Mouse (Mus musculus): ENCODE measurements around the gene Tnpo3. TPM values are rescaled to one million over a fixed set of nuclear protein-coding genes. Genes with fewer than 3 reads are reported as not detected.
"Not testable (repeated sequence)": the region's sequence is repeated elsewhere in the genome, so short reads cannot be mapped to it uniquely, and the experiment has no call there.

Gene Tnpo3
- polyA plus RNA-seq, 1 experiment from 2014 or later, result 91.3 TPM

- H3K9ac ChIP-seq (replicated peaks; ENCODE audit: low read depth, low read length), result no peak overlapping the region
- H3K4me2 ChIP-seq (replicated peaks; ENCODE audit: low read depth, low read length), result no peak overlapping the region
- no peak overlapping the region for H3K27ac ChIP-seq (ENCODE audit: low read length)
- no peak for ATAC-seq (ENCODE audit: insufficient number of reproducible peaks, insufficient read depth, low FRiP score, low read depth)
- WGBS, result 79% methylated on average over 2 of the region's 2 CpGs
- no peaks in the 10 kb centered on the region for H3K36me3 ChIP-seq (ENCODE audit: control insufficient read depth, insufficient read depth, low read length)
- no peaks in the 10 kb centered on the region for H3K4me1 ChIP-seq (ENCODE audit: control insufficient read depth, insufficient read depth, low read length)
- no peaks in the 10 kb centered on the region for H3K27me3 ChIP-seq (ENCODE audit: control insufficient read depth, insufficient read depth, low read length)
- no peak overlapping the region for H3K4me3 ChIP-seq (ENCODE audit: low read depth, low read length)
- H3K9me3 ChIP-seq (ENCODE audit: control insufficient read depth, low read depth, low read length), result no peaks in the 10 kb centered on the region
Measured at GRCm38 (mm10) chr6:29627756-29628155, 18.1 kb upstream of the Tnpo3 start.

- 86% methylated on average over 2 of the region's 2 CpGs for WGBS
- Histone ChIP-seq H3K27ac (ENCODE audit: low read length) (no peak overlapping the region), H3K36me3 (ENCODE audit: control insufficient read depth, insufficient read depth, low read length) (no peaks in the 10 kb centered on the region), H3K4me1 (ENCODE audit: control insufficient read depth, insufficient read depth, low read length) (no peaks in the 10 kb centered on the region), H3K4me3 (ENCODE audit: low read depth, low read length) (no peak overlapping the region), H3K9ac (replicated peaks; ENCODE audit: low read depth, low read length) (no peak overlapping the region), H3K27me3 (ENCODE audit: control insufficient read depth, insufficient read depth, low read length) (no peaks in the 10 kb centered on the region), H3K9me3 (ENCODE audit: control insufficient read depth, low read depth, low read length) (no peaks in the 10 kb centered on the region), H3K4me2 (replicated peaks; ENCODE audit: low read depth, low read length) (no peak overlapping the region)
- no peak for ATAC-seq (ENCODE audit: insufficient number of reproducible peaks, insufficient read depth, low FRiP score, low read depth)
Measured at GRCm38 (mm10) chr6:29623857-29624256, 14.2 kb upstream of the Tnpo3 start.

GRCm38 (mm10) chr6:29622273-29622672 lies 12.6 kb upstream of the Tnpo3 start:
- WGBS, result 44% methylated on average over 6 of the region's 6 CpGs

GRCm38 (mm10) chr6:29620840-29621543 lies 11.3 kb upstream of the Tnpo3 start:
- no peaks in the 10 kb centered on the region for H3K4me1 ChIP-seq (ENCODE audit: control insufficient read depth, insufficient read depth, low read length)
- H3K4me3 ChIP-seq (ENCODE audit: low read depth, low read length), result no peak overlapping the region
- H3K27me3 ChIP-seq (ENCODE audit: control insufficient read depth, insufficient read depth, low read length), result no peaks in the 10 kb centered on the region
- 59% methylated on average over 17 of the region's 17 CpGs for WGBS
- no peaks in the 10 kb centered on the region for H3K9me3 ChIP-seq (ENCODE audit: control insufficient read depth, low read depth, low read length)
- no peak overlapping the region for H3K4me2 ChIP-seq (replicated peaks; ENCODE audit: low read depth, low read length)
- H3K27ac ChIP-seq (ENCODE audit: low read length), result no peak overlapping the region
- no peak for ATAC-seq (ENCODE audit: insufficient number of reproducible peaks, insufficient read depth, low FRiP score, low read depth)
- no peaks in the 10 kb centered on the region for H3K36me3 ChIP-seq (ENCODE audit: control insufficient read depth, insufficient read depth, low read length)
- H3K9ac ChIP-seq (replicated peaks; ENCODE audit: low read depth, low read length), result no peak overlapping the region

More at GRCm38 (mm10) chr6:29622273-29622672, 12.6 kb upstream of the Tnpo3 start:
- Histone ChIP-seq H3K27me3 (ENCODE audit: control insufficient read depth, insufficient read depth, low read length) (no peaks in the 10 kb centered on the region), H3K9ac (replicated peaks; ENCODE audit: low read depth, low read length) (no peak overlapping the region), H3K9me3 (ENCODE audit: control insufficient read depth, low read depth, low read length) (no peaks in the 10 kb centered on the region), H3K4me3 (ENCODE audit: low read depth, low read length) (no peak overlapping the region), H3K4me1 (ENCODE audit: control insufficient read depth, insufficient read depth, low read length) (no peaks in the 10 kb centered on the region), H3K4me2 (replicated peaks; ENCODE audit: low read depth, low read length) (no peak overlapping the region), H3K36me3 (ENCODE audit: control insufficient read depth, insufficient read depth, low read length) (no peaks in the 10 kb centered on the region), H3K27ac (ENCODE audit: low read length) (no peak overlapping the region)
- ATAC-seq (ENCODE audit: insufficient number of reproducible peaks, insufficient read depth, low FRiP score, low read depth), result no peak

GRCm38 (mm10) chr6:29620176-29620575 lies 10.5 kb upstream of the Tnpo3 start:
- Histone ChIP-seq H3K9me3 (ENCODE audit: control insufficient read depth, low read depth, low read length) (no peaks in the 10 kb centered on the region), H3K27ac (ENCODE audit: low read length) (no peak overlapping the region), H3K27me3 (ENCODE audit: control insufficient read depth, insufficient read depth, low read length) (no peaks in the 10 kb centered on the region), H3K9ac (replicated peaks; ENCODE audit: low read depth, low read length) (no peak overlapping the region), H3K4me2 (replicated peaks; ENCODE audit: low read depth, low read length) (no peak overlapping the region), H3K4me3 (ENCODE audit: low read depth, low read length) (no peak overlapping the region), H3K4me1 (ENCODE audit: control insufficient read depth, insufficient read depth, low read length) (no peaks in the 10 kb centered on the region), H3K36me3 (ENCODE audit: control insufficient read depth, insufficient read depth, low read length) (no peaks in the 10 kb centered on the region)
- 42% methylated on average over 3 of the region's 3 CpGs for WGBS
- ATAC-seq (ENCODE audit: insufficient number of reproducible peaks, insufficient read depth, low FRiP score, low read depth), result no peak

GRCm38 (mm10) chr6:29610020-29610640 lies 443 bp upstream of the Tnpo3 start:
- peak overlapping the region; percentile 89; the same call in 1 of the 2 replicates for H3K9ac ChIP-seq (replicated peaks; ENCODE audit: low read depth, low read length)
- 25% methylated on average over 13 of the region's 13 CpGs for WGBS
- H3K9me3 ChIP-seq (ENCODE audit: control insufficient read depth, low read depth, low read length); H3K27me3 ChIP-seq (ENCODE audit: control insufficient read depth, insufficient read depth, low read length); H3K4me1 ChIP-seq (ENCODE audit: control insufficient read depth, insufficient read depth, low read length); H3K36me3 ChIP-seq (ENCODE audit: control insufficient read depth, insufficient read depth, low read length); ATAC-seq (ENCODE audit: insufficient number of reproducible peaks, insufficient read depth, low FRiP score, low read depth): not testable (repeated sequence)
- peak overlapping the region; percentile 83; the same call in 1 of the 2 replicates for H3K27ac ChIP-seq (ENCODE audit: low read length)
- H3K4me2 ChIP-seq (replicated peaks; ENCODE audit: low read depth, low read length), result peak overlapping the region; percentile 71
- H3K4me3 ChIP-seq (ENCODE audit: low read depth, low read length), result peak overlapping the region; percentile 99

GRCm38 (mm10) chr6:29600188-29600587 lies 9.5 kb downstream of the Tnpo3 start:
- no peak for ATAC-seq (ENCODE audit: insufficient number of reproducible peaks, insufficient read depth, low FRiP score, low read depth)
- Histone ChIP-seq H3K36me3 (ENCODE audit: control insufficient read depth, insufficient read depth, low read length) (no peaks in the 10 kb centered on the region), H3K4me1 (ENCODE audit: control insufficient read depth, insufficient read depth, low read length) (no peaks in the 10 kb centered on the region), H3K9ac (replicated peaks; ENCODE audit: low read depth, low read length) (no peak overlapping the region), H3K9me3 (ENCODE audit: control insufficient read depth, low read depth, low read length) (no peaks in the 10 kb centered on the region), H3K27ac (ENCODE audit: low read length) (no peak overlapping the region), H3K4me2 (replicated peaks; ENCODE audit: low read depth, low read length) (no peak overlapping the region), H3K27me3 (ENCODE audit: control insufficient read depth, insufficient read depth, low read length) (no peaks in the 10 kb centered on the region), H3K4me3 (ENCODE audit: low read depth, low read length) (no peak overlapping the region)

GRCm38 (mm10) chr6:29595656-29596055 lies 14.0 kb downstream of the Tnpo3 start:
- no peaks in the 10 kb centered on the region for H3K9me3 ChIP-seq (ENCODE audit: control insufficient read depth, low read depth, low read length)
- no peaks in the 10 kb centered on the region for H3K36me3 ChIP-seq (ENCODE audit: control insufficient read depth, insufficient read depth, low read length)
- no peak overlapping the region for H3K27ac ChIP-seq (ENCODE audit: low read length)
- H3K4me1 ChIP-seq (ENCODE audit: control insufficient read depth, insufficient read depth, low read length), result no peaks in the 10 kb centered on the region
- no peak for ATAC-seq (ENCODE audit: insufficient number of reproducible peaks, insufficient read depth, low FRiP score, low read depth)
- no peak overlapping the region for H3K4me2 ChIP-seq (replicated peaks; ENCODE audit: low read depth, low read length)
- no peaks in the 10 kb centered on the region for H3K27me3 ChIP-seq (ENCODE audit: control insufficient read depth, insufficient read depth, low read length)
- 79% methylated on average over 2 of the region's 2 CpGs for WGBS
- H3K4me3 ChIP-seq (ENCODE audit: low read depth, low read length), result no peak overlapping the region
- H3K9ac ChIP-seq (replicated peaks; ENCODE audit: low read depth, low read length), result no peak overlapping the region

All from stomach, embryonic 14.5 days (tissue).